Mouse (Mus musculus) lung, postnatal 0 days (tissue): ENCODE measurements around the gene Trim67.

ENCODE experiments used
- CTCF ChIP-seq: IDR thresholded peaks from 2 replicates; pipeline ENCODE4 v1.5.1; 2016; ENCODE audit warnings: antibody characterized with exemption, mild to moderate bottlenecking
- EP300 ChIP-seq: IDR thresholded peaks from 2 replicates; pipeline ENCODE4 v1.6.1; 2016; ENCODE audit warnings: antibody characterized with exemption, mild to moderate bottlenecking, control low read depth

GRCm38 (mm10) chr8:124839371-124839770 lies 46.5 kb downstream of the Trim67 start:
- no peak for TF ChIP-seq CTCF
- no peak for TF ChIP-seq EP300
